8 mouse cellular contexts compared by ENCODE assay signal in genomic region chr7:138919156-138919944, GRCm38 (mm10). TPM values are rescaled to one million over a fixed set of nuclear protein-coding genes. Genes with fewer than 3 reads are reported as not detected.
A peak's percentile ranks its signal among the peaks of the same experiment; 100 is the strongest.
DNase-seq lines count a peak whose midpoint lies in the region; ATAC-seq and TF ChIP-seq lines count a peak whose summit lies in the region.

No protein-coding gene starts in this region.

- peak overlapping the region; percentile 76 for H3K4me2 ChIP-seq in intestine, embryonic 15.5 days (replicated peaks)
- peak overlapping the region; percentile 65 for H3K4me2 ChIP-seq in liver, embryonic 16.5 days (ENCODE audit: low read depth, low read length)

- peaks cover 1% of the 10 kb centered on the region; the same call in 1 of the 2 replicates for H3K4me1 ChIP-seq in cortical plate, adult 2 months (ENCODE audit: control insufficient read depth, insufficient read depth, low read length)
- peaks cover 7% of the 10 kb centered on the region for H3K4me1 ChIP-seq in intestine, embryonic 15.5 days (replicated peaks)
- H3K4me1 ChIP-seq in liver, embryonic 16.5 days (ENCODE audit: control insufficient read depth, low read depth, low read length), result peaks cover 10% of the 10 kb centered on the region

- 0 out of 2 replicates have a peak overlapping the region, but pooled peaks have one; percentile 7 for H3K27ac ChIP-seq in cortical plate, adult 2 months (ENCODE audit: insufficient read depth, low read length)
- peak overlapping the region; percentile 84 for H3K27ac ChIP-seq in intestine, embryonic 15.5 days
- peak overlapping the region; percentile 91 for H3K27ac ChIP-seq in liver, embryonic 16.5 days (ENCODE audit: low read length)

- peak; percentile 17 for DNase-seq in right cerebral cortex, postnatal 25 days
- no peak for DNase-seq in right cerebral cortex, postnatal 14 days
- peak; percentile 46 for DNase-seq in gonadal fat pad, adult 2 months (ENCODE audit: low read depth)
- peak; percentile 44 for DNase-seq in neural tube, embryonic 10.5 days (ENCODE audit: extremely low spot score, low spot score)
- DNase-seq in thymus, postnatal 25 days, result peak; percentile 1

- WGBS in intestine, embryonic 15.5 days, result 2% methylated on average over 26 of the region's 26 CpGs
- 2% methylated on average over 26 of the region's 26 CpGs for WGBS in liver, embryonic 16.5 days (ENCODE audit: insufficient replicate concordance)

- no peak for TF ChIP-seq CTCF in cortical plate, adult 2 months (IDR thresholded peaks at IDR 0.05; ENCODE audit: extremely low read depth, insufficient read depth, low read length)

- H3K9ac ChIP-seq in intestine, embryonic 15.5 days, result peak overlapping the region; percentile 23
- H3K9ac ChIP-seq in liver, embryonic 16.5 days (ENCODE audit: low read depth, low read length), result peak overlapping the region; percentile 55

- ATAC-seq in intestine, embryonic 15.5 days, result peak; percentile 89
- ATAC-seq in liver, embryonic 16.5 days (ENCODE audit: low read depth), result peak; percentile 87

- H3K27me3 ChIP-seq in intestine, embryonic 15.5 days (replicated peaks), result no peaks in the 10 kb centered on the region
- no peaks in the 10 kb centered on the region for H3K27me3 ChIP-seq in liver, embryonic 16.5 days (ENCODE audit: control insufficient read depth, insufficient read depth, low read depth, low read length)

- no peaks in the 10 kb centered on the region for H3K36me3 ChIP-seq in intestine, embryonic 15.5 days
- no peaks in the 10 kb centered on the region for H3K36me3 ChIP-seq in liver, embryonic 16.5 days (ENCODE audit: control insufficient read depth, insufficient read depth)

- no peaks in the 10 kb centered on the region for H3K9me3 ChIP-seq in intestine, embryonic 15.5 days
- no peaks in the 10 kb centered on the region for H3K9me3 ChIP-seq in liver, embryonic 16.5 days (replicated peaks; ENCODE audit: control insufficient read depth, low read length)

- H3K4me3 ChIP-seq in cortical plate, adult 2 months (ENCODE audit: insufficient read depth, low read length), result peak overlapping the region; percentile 3
- H3K4me3 ChIP-seq in intestine, embryonic 15.5 days (replicated peaks), result peak overlapping the region; percentile 36
- H3K4me3 ChIP-seq in liver, embryonic 16.5 days (ENCODE audit: low read depth, low read length), result peak overlapping the region; percentile 50

- no peak for TF ChIP-seq POLR2A in cortical plate, adult 2 months (IDR thresholded peaks at IDR 0.05; ENCODE audit: extremely low read depth, insufficient read depth, low read length)

RNA-seq across cellular contexts. Expression of gene Bnip3, which starts 10.0 kb away (rescaled TPM):
- polyA plus RNA-seq in cortical plate, adult 2 months (2012; rRNA removed), result 99.4 and 105 TPM in 2 replicates
- polyA plus RNA-seq in gonadal fat pad, adult 2 months (2012; rRNA removed), result 101 and 104 TPM in 2 replicates
- polyA plus RNA-seq in intestine, embryonic 15.5 days (2015; fragmentation: Nextera tagmentation; extraction: Ambion mirVana), result 171 and 203 TPM in 2 replicates
- 186 and 192 TPM in 2 replicates for polyA plus RNA-seq in liver, embryonic 16.5 days (2015; fragmentation: Nextera tagmentation; extraction: Ambion mirVana)

RNA-seq across cellular contexts. Expression of gene Jakmip3, which starts 21.2 kb away (rescaled TPM):
- 49.2 and 50.2 TPM in 2 replicates for polyA plus RNA-seq in cortical plate, adult 2 months (2012; rRNA removed)
- polyA plus RNA-seq in gonadal fat pad, adult 2 months (2012; rRNA removed), result 0.29 and 0.53 TPM in 2 replicates
- 0.23 and 0.39 TPM in 2 replicates for polyA plus RNA-seq in intestine, embryonic 15.5 days (2015; fragmentation: Nextera tagmentation; extraction: Ambion mirVana)
- not detected in 2 replicates for polyA plus RNA-seq in liver, embryonic 16.5 days (2015; fragmentation: Nextera tagmentation; extraction: Ambion mirVana)

Comparison
In these comparisons a context has a peak if more than half of its experiments do, and no peak if none do; other contexts are left out.
1. H3K27ac ChIP-seq: peak in every context shown above with its lines; median percentile 91 in liver, embryonic 16.5 days; 84 in intestine, embryonic 15.5 days; 7 in cortical plate, adult 2 months.
2. RNA of gene Jakmip3, which starts 21.2 kb away (polyA plus RNA-seq): 49.2 to 50.2 TPM in cortical plate, adult 2 months; 0.29 to 0.53 TPM in gonadal fat pad, adult 2 months, 0.23 to 0.39 TPM in intestine, embryonic 15.5 days and not detected in liver, embryonic 16.5 days; every median in the first group is over 10 times any median in the second.
3. Peak in every context shown above with its lines, with median percentiles within 50 percentile points of each other: H3K4me3 ChIP-seq.